Mouse (Mus musculus) heart, embryonic 13.5 days (tissue): ENCODE data around the gene Gatb. TPM values are rescaled to one million over a fixed set of nuclear protein-coding genes. Genes with fewer than 3 reads are reported as not detected.
"Not testable (repeated sequence)": the region's sequence is repeated elsewhere in the genome, so short reads cannot be mapped to it uniquely, and the experiment has no call there.

Experiments
- ATAC-seq: fragments of 200-750 bp; cut with Nextera tagmentation; 2 replicates; pipeline ENCODE4 v1.8.0; 2017; ENCODE audit warnings: moderate TSS enrichment; ENCODE audit not compliant: insufficient number of reproducible peaks, low FRiP score, low TSS enrichment; ENCODE audit errors: extremely low read depth
- H3K27ac ChIP-seq: fragments of 300-500 bp; sonication (generic); replicated peaks from 2 replicates; pipeline ENCODE4 v1.5.1; 2015; ENCODE audit warnings: moderate library complexity, mild to moderate bottlenecking, inconsistent platforms
- H3K27me3 ChIP-seq: fragments of 300-500 bp; sonication (generic); replicated peaks from 2 replicates; pipeline ENCODE4 v1.6.1; 2015; ENCODE audit warnings: mild to moderate bottlenecking, inconsistent platforms
- H3K36me3 ChIP-seq: fragments of 300-500 bp; sonication (generic); 2 replicates; pipeline ENCODE4 v1.6.1; 2015; ENCODE audit warnings: mild to moderate bottlenecking, inconsistent platforms
- H3K4me1 ChIP-seq: fragments of 300-500 bp; sonication (generic); 2 replicates; pipeline ENCODE4 v1.6.1; 2015; ENCODE audit warnings: inconsistent platforms
- H3K4me2 ChIP-seq: fragments of 300-500 bp; sonication (generic); 2 replicates; pipeline ENCODE4 v1.6.1; 2015; ENCODE audit warnings: inconsistent platforms, mild to moderate bottlenecking, moderate library complexity
- H3K4me3 ChIP-seq: fragments of 300-500 bp; sonication (generic); 2 replicates; pipeline ENCODE4 v1.5.1; 2015; ENCODE audit warnings: moderate library complexity, mild to moderate bottlenecking, inconsistent platforms
- H3K9ac ChIP-seq: fragments of 300-500 bp; sonication (generic); 2 replicates; pipeline ENCODE4 v1.6.1; 2015; ENCODE audit warnings: inconsistent platforms, mild to moderate bottlenecking, moderate library complexity
- H3K9me3 ChIP-seq: fragments of 300-500 bp; sonication (generic); 2 replicates; pipeline ENCODE4 v1.6.1; 2016; ENCODE audit warnings: inconsistent platforms
- WGBS: fragments of 180-500 bp; shearing (Covaris S2); methylation state at CpG from one replicate; pipeline ENCODE4 v1.1.7; 2015; ENCODE audit warnings: mixed read lengths; 5-methylcytosine and 5-hydroxymethylcytosine counted together
- polyA plus RNA-seq: library from polyadenylated mRNA; unstranded; fragments of >200 nt; fragmentation: Nextera tagmentation; extraction: Ambion mirVana; gene quantifications from 2 replicates; pipeline ENCODE4 v1.2.1, GENCODE M21; 2015

Gatb gene
- polyA plus RNA-seq, 1 experiment from 2014 or later: 35.0 TPM

GRCm38 (mm10) chr3:85564603-85565002 lies 9.3 kb upstream of the Gatb start:
- ATAC-seq: no peak
- Histone ChIP-seq H3K9me3 (no peaks in the 10 kb centered on the region), H3K27ac (peak overlapping the region; percentile 37), H3K4me2 (no peak overlapping the region), H3K27me3 (no peaks in the 10 kb centered on the region), H3K36me3 (no peaks in the 10 kb centered on the region), H3K9ac (no peak overlapping the region), H3K4me3 (no peak overlapping the region), H3K4me1 (peaks cover 12% of the 10 kb centered on the region)
- 40% methylated on average over 2 of the region's 2 CpGs for WGBS

DNA sequence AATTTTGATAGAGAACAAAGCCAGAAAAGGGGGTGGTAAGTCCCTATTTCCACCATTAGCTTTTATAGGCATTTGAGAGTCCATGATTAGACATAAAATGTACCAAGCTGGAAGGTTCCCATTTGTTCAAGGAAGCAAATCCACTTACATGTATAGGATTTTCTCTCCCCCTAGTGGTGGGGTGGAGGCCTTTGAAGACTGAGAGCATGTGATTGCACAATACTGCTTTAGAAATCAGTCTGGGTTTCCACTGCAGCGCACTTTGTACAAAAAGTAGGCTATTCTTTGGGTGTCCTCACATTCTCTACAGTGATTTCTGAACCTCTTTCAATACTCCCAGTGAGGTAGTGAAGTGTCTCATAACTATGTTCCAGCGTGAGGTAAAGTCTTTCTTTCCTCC lies 2.6 kb upstream of the Gatb start:
- Histone ChIP-seq H3K4me3 (no peak overlapping the region), H3K4me1 (peaks cover 4% of the 10 kb centered on the region), H3K36me3 (no peaks in the 10 kb centered on the region), H3K4me2 (no peak overlapping the region), H3K27me3 (no peaks in the 10 kb centered on the region), H3K9me3 (no peaks in the 10 kb centered on the region), H3K9ac (no peak overlapping the region), H3K27ac (no peak overlapping the region)
- 62% methylated on average over 2 of the region's 2 CpGs for WGBS
- no peak for ATAC-seq

DNA sequence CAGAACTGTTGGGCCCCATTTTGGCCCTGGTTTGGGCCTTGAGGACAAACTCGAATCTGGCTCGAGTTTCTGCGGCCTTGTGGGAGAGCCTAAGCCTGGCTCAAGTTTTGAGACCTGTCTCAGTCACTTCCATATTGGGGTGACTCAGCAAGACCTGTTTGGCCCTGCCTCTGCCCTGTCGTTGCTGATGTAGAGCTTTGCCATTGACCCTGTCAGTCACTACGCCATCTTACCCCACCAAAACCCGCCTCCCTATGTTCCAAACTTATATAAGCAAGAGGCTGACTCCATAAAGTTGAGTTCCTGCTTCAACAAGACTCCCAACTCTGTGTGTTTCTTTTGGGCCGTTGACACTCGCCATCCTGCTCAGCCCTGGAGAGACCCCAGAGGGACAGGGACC lies 1.4 kb upstream of the Gatb start:
- H3K4me1 ChIP-seq, H3K4me3 ChIP-seq, H3K27ac ChIP-seq, H3K4me2 ChIP-seq, H3K27me3 ChIP-seq, H3K9ac ChIP-seq, ATAC-seq, H3K9me3 ChIP-seq, H3K36me3 ChIP-seq: not testable (repeated sequence)
- 85% methylated on average over 8 of the region's 8 CpGs for WGBS

- H3K27me3 ChIP-seq: no peaks in the 10 kb centered on the region
- H3K9me3 ChIP-seq: no peaks in the 10 kb centered on the region
- peaks cover 4% of the 10 kb centered on the region for H3K4me1 ChIP-seq
- peak overlapping the region; percentile 75; the same call in 1 of the 2 replicates for H3K9ac ChIP-seq
- WGBS: 22% methylated on average over 6 of the region's 6 CpGs
- peak overlapping the region; percentile 76 for H3K4me2 ChIP-seq
- H3K27ac ChIP-seq: no peak overlapping the region; the same call in 1 of the 2 replicates
- H3K4me3 ChIP-seq: peak overlapping the region; percentile 68
- H3K36me3 ChIP-seq: peaks cover 9% of the 10 kb centered on the region; the same call in 1 of the 2 replicates
- ATAC-seq: no peak
These were observed 579 bp upstream of the Gatb start for GRCm38 (mm10) chr3:85573216-85573863.

GRCm38 (mm10) chr3:85582726-85583125 lies 8.8 kb downstream of the Gatb start:
- ATAC-seq: no peak
- 72% methylated on average over 2 of the region's 2 CpGs for WGBS
- H3K9ac ChIP-seq: no peak overlapping the region
- peaks cover 7% of the 10 kb centered on the region; the same call in 1 of the 2 replicates for H3K36me3 ChIP-seq
- no peaks in the 10 kb centered on the region for H3K27me3 ChIP-seq
- no peak overlapping the region for H3K4me3 ChIP-seq
- peaks cover 2% of the 10 kb centered on the region; the same call in 1 of the 2 replicates for H3K4me1 ChIP-seq
- no peaks in the 10 kb centered on the region for H3K9me3 ChIP-seq
- no peak overlapping the region for H3K4me2 ChIP-seq
- H3K27ac ChIP-seq: no peak overlapping the region

- peaks cover 6% of the 10 kb centered on the region; the same call in 1 of the 2 replicates for H3K36me3 ChIP-seq
- WGBS: 67% methylated on average over 5 of the region's 5 CpGs
- no peak for ATAC-seq
- no peaks in the 10 kb centered on the region for H3K9me3 ChIP-seq
- no peaks in the 10 kb centered on the region for H3K27me3 ChIP-seq
- no peak overlapping the region for H3K4me3 ChIP-seq
- H3K4me2 ChIP-seq: no peak overlapping the region
- peaks cover 2% of the 10 kb centered on the region; the same call in 1 of the 2 replicates for H3K4me1 ChIP-seq
- no peak overlapping the region for H3K9ac ChIP-seq
- H3K27ac ChIP-seq: no peak overlapping the region
These were observed 9.3 kb downstream of the Gatb start for GRCm38 (mm10) chr3:85583194-85583593.

DNA sequence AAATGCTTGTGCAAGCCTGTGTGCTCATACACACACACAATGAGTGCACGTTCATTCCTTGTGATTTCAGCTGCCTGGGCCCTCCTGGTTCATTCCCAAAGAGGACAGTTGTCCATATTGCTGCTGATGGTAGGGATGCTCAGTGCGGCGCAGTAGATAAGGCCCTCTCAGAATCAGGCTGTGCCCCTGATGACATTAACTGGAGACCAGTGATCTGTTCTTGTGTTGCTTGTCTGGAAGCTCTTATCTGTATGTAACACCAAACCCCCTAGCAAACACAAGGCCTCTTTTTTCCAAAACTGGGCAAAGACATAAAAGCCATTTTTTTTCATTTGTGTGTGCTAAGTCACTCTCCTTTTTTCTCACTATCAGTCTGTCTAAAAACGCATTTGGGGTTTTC lies 11.0 kb downstream of the Gatb start:
- H3K4me2 ChIP-seq: no peak overlapping the region
- WGBS: 58% methylated on average over 4 of the region's 4 CpGs
- H3K4me1 ChIP-seq: peaks cover 19% of the 10 kb centered on the region
- H3K27me3 ChIP-seq: no peaks in the 10 kb centered on the region
- no peak overlapping the region for H3K9ac ChIP-seq
- ATAC-seq: no peak
- no peak overlapping the region for H3K27ac ChIP-seq
- H3K4me3 ChIP-seq: no peak overlapping the region
- no peaks in the 10 kb centered on the region for H3K9me3 ChIP-seq
- peaks cover 6% of the 10 kb centered on the region; the same call in 1 of the 2 replicates for H3K36me3 ChIP-seq

- Histone ChIP-seq H3K36me3 (peaks cover 5% of the 10 kb centered on the region; the same call in 1 of the 2 replicates), H3K4me2 (no peak overlapping the region), H3K4me3 (no peak overlapping the region), H3K9ac (peak overlapping the region; percentile 42; the same call in 1 of the 2 replicates), H3K9me3 (no peaks in the 10 kb centered on the region), H3K27me3 (no peaks in the 10 kb centered on the region), H3K27ac (peak overlapping the region; percentile 84), H3K4me1 (peaks cover 41% of the 10 kb centered on the region)
- no peak for ATAC-seq
- WGBS: 9% methylated on average over 2 of the region's 2 CpGs
These were observed 14.8 kb downstream of the Gatb start for GRCm38 (mm10) chr3:85588701-85589100.

DNA sequence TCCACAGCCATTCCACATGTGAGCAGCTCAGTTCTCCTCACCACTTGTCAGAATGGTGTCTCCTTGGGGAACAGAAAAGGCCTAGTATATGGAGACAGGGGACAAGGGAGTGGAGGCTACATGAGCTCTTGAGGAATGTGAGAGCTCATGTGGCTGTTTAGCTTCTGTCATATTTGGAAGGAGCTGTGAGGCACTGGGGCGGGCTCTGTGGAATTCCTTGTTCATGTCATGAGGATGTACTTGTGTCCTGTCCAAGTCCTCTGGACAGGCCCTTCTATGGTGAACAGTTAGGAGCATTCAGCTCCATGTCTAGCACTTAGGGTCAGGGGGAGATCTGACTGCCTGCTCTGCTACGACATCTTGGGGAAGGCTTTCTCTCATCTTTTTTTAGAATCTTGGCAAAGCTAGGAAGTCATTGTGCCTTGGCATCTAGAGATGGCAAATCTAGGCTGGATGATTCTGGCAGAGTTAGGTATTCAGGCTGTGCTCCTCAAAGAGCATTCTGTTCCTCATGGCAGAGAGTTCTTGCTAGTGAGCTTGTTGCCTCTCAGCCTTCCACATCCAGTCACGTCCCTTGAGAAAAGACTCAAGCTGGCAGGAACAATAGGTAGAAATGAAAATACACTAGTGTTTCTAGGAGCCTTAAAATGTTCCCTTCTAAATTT lies 16.3 kb downstream of the Gatb start:
- Histone ChIP-seq H3K9me3 (no peaks in the 10 kb centered on the region), H3K27me3 (no peaks in the 10 kb centered on the region), H3K4me3 (no peak overlapping the region), H3K4me1 (peaks cover 45% of the 10 kb centered on the region), H3K4me2 (no peak overlapping the region), H3K9ac (no peak overlapping the region), H3K36me3 (no peaks in the 10 kb centered on the region), H3K27ac (peak overlapping the region; percentile 84)
- 0 out of 2 replicates have a peak, but pooled peaks have one; percentile 25 for ATAC-seq
- WGBS: 69% methylated on average over 3 of the region's 3 CpGs

- 30% methylated on average over 4 of the region's 4 CpGs for WGBS
- H3K27ac ChIP-seq: peak overlapping the region; percentile 57
- no peak overlapping the region; the same call in 1 of the 2 replicates for H3K4me2 ChIP-seq
- no peak for ATAC-seq
- no peak overlapping the region for H3K9ac ChIP-seq
- H3K4me3 ChIP-seq: no peak overlapping the region
- H3K36me3 ChIP-seq: no peaks in the 10 kb centered on the region
- no peaks in the 10 kb centered on the region for H3K9me3 ChIP-seq
- H3K4me1 ChIP-seq: peaks cover 45% of the 10 kb centered on the region
- H3K27me3 ChIP-seq: no peaks in the 10 kb centered on the region
These were observed 18.1 kb downstream of the Gatb start for GRCm38 (mm10) chr3:85592067-85592466.

- Histone ChIP-seq H3K9me3 (no peaks in the 10 kb centered on the region), H3K27ac (peak overlapping the region; percentile 53), H3K9ac (no peak overlapping the region), H3K36me3 (no peaks in the 10 kb centered on the region), H3K4me1 (peaks cover 45% of the 10 kb centered on the region), H3K4me2 (no peak overlapping the region), H3K27me3 (no peaks in the 10 kb centered on the region), H3K4me3 (no peak overlapping the region)
- no peak for ATAC-seq
- 74% methylated on average over 5 of the region's 5 CpGs for WGBS
These were observed 18.8 kb downstream of the Gatb start for GRCm38 (mm10) chr3:85592640-85593252.
